Mouse (Mus musculus) ES-CJ7 (cell line): Measurements from ENCODE around the gene Ccr6.
"Not testable (repeated sequence)": the region's sequence is repeated elsewhere in the genome, so short reads cannot be mapped to it uniquely, and the experiment has no call there.

Experiments used
- DNase-seq: peaks from one replicate; pipeline ENCODE4 v3.0.0; 2011; ENCODE audit warnings: low read depth, low spot score

Gene Ccr6

DNA sequence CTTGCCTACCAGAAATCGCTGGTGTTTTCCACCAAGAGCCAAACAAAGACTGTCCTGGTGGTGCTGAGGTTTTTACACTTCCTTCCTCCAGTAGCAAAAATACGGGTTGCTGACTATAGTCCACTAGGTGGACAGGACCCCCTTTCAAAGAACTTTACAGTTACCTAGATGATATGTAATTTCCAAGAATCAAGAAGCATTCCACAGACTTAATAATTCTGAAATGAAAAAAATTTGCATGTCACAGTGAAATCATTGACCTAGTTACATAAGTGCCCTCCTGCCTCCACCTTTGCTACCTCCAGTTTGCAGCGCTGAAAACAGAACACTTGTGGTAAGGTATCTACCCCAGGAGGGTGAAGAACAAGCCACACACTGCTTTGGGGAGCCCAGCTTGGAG is at the start of gene Ccr6:
Gene Ccr6, plus strand, starts transcription at position 301 of the 400 bp plus-strand sequence.
- DNase-seq = no peak

DNA sequence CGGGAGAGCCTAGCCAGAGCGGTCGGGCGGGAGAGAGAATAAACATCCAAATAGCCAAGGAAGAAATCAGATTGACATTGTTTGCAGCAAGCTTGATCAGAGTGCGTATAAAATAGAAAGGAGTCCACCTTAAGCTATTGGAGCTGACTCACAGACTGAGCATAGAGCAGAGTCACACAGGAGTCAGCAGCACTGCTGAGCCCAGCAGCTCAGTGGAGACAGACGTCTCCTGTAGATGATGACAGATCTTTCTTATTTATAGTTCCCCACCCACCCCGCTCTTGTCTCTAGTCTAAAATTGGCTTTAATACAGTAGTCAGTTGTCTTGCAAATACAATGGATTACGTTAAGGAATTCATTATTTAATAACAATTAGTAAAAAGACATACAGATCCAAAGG is 42.2 kb upstream of the Ccr6 start:
- no peak for DNase-seq

DNA sequence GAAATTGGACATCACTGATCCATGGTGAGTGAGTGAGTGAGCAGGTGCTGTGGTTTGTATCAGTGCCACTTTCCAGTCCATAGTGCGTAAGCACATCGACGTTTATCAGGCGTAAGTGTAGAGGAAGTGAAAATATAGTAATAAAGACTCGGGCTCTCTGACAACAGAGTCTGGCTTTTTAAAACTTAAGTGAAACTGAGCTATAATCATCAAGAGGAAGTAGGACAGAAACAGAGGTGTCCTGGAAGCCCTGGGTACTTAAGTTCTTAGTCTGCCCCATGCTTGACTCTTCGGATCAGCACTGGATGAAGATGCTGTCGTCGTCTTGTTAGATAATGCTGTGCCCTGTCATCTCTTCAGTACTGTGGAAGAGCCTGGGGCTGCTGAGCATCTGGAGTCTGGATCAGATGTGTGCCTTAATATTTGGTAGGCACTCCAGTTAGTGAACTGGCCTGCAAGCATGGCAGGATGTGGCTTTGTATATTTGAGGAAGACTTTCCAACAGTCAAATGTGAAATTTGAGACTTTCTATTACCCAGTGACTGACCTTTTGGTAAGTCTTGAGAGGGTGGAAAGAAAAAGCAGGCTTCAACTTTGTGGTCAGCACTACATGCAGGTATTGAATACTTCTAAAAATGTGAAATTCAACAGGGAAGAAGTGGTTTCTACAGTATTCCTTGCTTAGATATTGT is 40.0 kb upstream of the Ccr6 start:
- no peak for DNase-seq

DNA sequence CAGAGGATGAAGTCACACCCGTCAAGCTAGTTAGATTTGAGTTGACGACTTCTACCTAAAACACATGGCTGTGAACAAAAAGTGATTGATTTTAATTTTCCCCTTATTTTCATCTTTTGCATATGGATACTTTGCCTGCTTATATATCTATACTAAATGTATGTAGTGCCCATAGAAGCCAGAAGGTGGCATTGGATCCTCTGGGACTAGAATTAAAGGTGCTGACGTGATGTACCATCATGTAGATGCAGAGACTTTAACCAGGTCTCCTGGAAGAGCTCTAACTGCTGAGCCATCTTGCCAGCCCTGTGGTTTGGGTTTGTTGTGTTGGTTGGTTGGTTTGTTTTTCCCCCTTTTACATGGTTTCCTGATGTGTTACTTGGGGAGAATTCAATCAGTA is 38.2 kb upstream of the Ccr6 start:
- DNase-seq = peak; percentile 38

DNA sequence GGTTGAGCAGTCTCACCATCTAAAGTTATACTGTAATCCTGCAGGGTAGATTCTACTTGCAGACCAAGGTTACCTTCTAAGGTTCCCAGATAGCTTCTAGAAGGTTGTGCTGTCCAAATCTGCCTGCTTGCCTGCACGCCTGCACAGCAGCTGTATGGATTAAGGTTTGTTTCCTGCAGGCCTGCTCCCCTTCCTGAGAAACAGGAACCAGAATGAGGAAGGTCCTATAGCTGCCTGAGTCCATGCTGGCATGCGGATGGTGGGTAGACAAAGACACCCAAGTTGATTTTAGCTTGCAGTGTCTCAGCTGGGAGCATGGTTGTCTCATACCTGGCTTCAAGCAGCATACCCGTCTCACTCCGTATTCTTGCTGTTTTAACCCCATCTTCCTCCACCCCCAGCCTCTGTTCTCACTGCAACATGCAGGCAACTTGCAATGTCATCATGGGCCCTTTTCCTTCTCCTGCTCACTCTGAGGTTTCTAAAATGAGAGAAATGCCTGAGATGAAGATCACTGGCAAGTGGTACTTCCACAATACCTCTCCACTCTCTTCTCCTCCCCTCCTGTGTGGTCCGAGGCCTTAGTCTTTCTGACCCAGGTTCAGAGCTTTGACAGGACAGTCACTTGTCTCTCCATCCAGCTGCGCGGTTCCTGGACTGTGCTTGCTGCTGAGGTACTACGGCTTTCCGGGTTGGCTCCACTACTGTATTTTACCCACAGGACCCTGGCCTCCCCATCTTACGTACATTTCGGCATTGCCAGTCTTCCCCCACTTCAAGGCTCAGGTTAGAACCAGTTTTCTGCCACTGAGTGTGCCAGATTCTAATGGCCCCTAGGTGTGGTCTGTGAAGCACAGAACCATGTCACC is 36.5 kb upstream of the Ccr6 start:
- no peak for DNase-seq

DNA sequence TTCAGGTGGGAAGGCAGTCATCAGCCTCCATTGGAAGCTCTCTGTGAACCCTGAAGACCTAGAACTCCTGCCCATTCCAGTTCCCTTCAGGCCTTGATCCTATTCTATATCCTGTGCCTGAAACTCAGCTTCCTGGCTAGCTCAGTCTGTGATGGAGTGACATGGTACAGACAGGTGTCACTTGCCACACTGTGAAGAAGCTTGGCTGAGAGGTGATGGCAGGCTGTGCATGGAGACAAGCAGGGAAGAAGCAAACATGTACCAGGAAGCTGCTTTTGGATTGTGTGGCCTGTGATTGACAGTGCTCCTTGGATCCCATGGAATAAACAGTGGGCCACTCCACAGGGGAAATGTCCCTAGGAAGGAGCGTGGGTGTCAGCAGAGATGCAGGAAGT is 35.9 kb upstream of the Ccr6 start:
- DNase-seq = no peak

DNA sequence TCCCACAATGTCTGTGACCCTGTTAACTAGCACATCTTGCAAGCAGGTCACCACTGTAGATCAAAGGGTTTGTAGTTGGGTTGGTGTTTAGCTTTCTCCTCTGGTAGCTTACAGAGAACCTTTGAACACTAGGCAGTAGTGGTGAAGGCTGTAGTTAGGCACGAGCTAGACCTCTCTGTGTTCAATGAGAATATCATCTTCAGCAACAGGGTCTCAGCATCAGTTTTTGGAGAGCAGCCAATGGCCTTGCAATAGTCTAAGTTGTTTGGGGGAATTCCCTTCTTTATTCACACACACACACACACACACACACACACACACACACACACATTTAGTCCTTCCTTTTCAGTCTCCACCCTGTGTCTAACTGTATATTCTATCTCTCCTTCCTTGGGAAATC is 32.4 kb upstream of the Ccr6 start:
- DNase-seq = no peak

DNA sequence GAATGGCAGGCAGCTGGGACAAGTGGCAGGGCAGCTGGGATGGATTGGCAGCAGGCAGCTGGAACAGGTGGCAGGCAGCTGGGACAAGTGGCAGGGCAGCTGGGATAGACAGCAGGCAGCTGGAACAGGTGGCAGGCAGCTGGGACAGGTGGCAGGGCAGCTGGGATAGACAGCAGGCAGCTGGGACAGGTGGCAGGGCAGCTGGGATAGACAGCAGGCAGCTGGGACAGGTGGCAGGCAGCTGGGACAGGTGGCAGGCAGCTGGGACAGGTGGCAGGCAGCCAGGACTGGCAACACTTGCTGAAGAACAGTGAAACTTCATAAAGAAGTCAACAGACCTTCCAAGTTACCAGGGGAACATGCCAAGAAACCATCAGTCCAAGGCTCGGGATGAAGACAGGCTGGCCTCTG is 30.6 kb upstream of the Ccr6 start:
- DNase-seq = not testable (repeated sequence)

DNA sequence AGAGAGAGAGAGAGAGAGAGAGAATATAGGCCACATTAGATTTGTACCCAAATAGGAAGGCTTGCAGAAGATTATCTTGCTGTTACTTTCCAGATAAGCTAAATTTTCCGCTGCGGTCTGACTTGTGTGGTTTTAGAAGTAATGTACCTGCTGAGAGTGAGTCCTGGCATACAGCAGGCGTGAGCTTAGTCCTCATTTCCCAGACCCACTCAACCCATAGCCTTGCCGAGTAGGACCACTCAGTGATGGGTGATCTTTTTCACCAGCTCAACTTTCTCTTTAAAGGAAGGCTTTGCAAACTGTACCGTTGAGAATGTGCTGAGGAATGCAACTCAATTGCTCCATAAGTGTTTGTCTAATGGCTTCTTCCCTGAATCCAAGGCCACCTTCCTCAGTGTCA is 29.2 kb upstream of the Ccr6 start:
- no peak for DNase-seq

DNA sequence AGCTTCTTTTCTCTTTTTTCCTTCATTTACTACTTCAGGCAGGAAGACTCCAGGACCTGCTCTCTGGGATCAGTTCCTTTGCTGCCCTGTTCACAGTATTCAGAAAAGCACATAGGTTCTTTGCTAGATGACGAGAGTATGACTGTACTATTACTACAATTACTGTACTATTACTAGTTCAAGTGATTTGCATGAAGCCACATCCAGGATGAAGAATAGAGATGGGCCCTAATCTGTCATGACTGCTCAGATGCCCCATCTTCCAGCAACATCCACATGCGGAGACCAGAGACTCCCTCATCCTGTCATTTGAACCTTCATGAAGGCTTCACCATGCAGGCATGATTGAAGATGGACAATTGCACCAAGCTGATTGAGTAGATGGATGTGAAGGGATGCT is 26.1 kb upstream of the Ccr6 start:
- DNase-seq = no peak

DNA sequence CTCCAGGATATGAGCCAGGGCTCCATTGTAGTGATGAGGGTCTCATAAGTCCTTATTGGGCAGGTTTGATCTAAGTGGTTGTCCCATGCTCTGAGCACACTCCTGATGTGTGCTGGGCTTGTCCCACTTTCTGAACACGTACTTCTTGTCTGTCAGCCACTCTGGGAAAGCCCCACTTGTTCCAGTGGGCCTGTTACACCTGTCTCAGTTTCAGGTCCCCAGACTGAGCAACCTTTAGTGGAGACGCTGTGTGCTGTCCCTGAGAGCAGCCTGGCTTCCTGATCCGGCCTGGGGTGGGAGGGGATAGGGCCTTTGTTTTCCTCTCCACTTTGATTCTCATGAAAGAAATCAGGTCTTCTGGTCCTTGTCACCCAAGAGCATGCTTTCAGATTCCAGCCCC is 25.7 kb upstream of the Ccr6 start:
- DNase-seq = no peak

DNA sequence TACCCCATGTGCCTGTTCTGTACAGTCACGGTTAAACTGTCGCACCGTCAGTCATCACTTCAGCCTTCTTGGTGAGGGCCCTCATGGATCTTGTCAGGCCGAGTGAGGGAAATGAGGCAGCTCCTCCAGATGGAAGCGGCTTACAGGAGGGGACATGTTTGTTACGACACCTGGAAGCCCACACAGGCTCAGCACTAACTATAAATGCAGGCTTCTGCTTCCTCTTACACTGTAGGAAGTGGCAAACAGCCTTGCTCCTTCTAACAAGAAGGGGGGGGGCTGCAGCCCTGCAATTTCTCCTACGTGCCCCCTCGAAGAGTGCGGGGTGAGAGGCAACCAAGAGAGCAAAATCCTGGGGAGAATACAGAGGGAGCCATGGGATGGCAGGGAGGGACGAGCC is 25.2 kb upstream of the Ccr6 start:
- no peak for DNase-seq

DNA sequence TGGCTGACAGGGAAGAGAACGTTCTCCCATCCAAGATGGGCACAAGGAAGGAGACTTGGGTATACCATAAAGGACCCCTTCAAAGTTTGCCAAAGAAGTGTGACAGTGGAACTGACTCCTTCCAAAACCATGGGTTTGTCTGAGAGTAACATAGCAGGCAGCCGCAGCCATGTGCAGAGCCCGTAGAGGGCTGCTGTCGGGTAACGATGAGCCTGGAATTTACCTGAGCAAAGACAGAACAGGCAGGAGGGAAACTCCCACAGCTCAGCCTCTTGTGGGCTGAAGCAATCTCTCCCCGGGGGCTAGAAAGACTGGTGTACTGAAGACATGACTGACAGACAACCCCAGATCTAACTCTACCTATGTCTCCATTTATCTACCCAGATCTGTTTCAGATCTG is 24.4 kb upstream of the Ccr6 start:
- DNase-seq = no peak

DNA sequence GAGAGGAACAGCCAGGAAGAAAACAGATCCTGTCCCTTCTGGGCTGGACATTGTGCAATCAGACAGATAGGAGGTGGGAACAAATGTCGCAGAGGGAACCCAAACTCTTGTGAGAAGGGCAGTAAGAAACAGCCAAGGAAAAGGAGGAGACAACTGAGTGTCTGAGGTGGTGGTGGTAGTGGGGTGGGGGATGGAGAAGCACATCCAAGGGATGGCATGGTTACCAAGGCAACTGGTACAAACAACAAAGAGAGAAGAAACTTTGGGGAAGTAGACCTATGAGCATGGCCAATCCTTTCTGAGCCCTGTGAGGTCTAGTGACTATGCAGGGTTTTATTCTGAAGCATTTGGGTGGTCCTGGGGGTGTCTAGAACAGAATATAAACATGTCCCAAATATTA is 21.5 kb upstream of the Ccr6 start:
- no peak for DNase-seq

DNA sequence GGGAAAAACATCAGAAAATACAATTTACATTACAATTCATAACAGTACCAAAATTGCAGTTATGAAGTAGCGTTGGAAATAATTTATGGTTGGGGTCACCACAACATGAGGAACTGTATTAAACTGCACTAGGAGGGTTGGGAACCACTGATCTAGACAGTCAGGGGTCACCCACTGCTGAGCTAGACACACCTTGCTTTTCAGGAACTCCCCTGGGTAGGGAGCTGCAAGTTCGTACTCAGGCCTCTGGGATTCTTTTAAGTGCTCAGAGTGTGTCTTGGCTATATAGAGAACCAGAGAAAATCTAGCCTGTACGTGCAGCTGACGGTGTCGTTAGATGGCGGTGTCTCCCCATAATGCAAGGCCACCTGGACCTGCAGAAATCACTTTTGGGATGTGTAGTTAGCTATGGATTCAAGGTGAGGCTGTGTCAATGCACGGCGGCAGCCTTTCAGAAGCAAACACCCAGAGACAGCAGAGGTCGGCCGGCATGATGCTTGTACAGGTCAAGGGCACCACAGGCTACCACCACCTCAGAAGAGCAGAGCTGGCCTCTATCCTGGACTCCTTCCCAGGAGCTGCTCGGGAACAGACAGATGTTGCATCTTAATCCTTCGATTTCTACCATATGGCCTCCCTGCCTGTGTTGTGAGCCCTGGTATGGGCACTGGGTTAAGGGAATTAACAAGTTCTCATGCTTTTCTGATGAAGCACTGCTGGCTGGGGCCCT is 20.7 kb upstream of the Ccr6 start:
- DNase-seq = no peak

DNA sequence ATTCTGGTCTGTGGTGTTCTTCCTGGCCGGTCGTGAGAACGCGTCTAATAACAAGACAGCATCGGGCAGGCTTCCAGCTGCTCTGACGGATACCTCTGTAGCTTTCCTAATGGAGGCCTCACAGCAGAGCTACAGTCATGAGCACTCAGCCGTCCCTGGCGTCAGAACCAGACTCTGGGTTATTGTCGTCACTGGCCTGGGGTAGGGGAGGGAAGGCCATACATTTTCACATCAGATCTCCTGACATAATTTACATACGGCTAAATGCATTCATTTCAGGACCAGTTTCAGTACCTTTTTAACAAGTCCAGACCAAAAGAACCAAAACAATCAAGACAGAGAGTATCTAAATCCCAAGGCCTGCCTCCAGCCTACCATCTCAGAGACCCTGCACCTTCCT is 12.6 kb upstream of the Ccr6 start:
- DNase-seq = no peak

DNA sequence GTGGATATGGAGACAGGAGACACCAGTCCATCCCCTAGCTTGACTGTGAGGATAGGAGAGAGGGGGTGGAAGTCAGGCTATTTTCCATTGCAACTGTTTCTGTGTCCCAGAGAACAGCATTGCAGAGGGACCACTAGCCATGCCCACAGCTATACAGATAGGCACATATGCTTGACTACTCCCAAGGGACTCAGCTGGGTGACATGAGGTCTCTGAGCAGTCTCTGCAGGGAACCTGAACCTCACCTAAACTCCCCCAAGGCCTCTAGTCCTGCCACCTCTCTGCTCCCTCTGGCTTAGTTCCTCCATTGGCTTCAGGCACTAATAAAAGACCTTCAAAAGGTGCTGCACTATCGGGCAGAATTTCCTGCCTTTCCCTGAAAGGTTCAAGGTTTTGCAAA is 11.8 kb upstream of the Ccr6 start:
- no peak for DNase-seq

DNA sequence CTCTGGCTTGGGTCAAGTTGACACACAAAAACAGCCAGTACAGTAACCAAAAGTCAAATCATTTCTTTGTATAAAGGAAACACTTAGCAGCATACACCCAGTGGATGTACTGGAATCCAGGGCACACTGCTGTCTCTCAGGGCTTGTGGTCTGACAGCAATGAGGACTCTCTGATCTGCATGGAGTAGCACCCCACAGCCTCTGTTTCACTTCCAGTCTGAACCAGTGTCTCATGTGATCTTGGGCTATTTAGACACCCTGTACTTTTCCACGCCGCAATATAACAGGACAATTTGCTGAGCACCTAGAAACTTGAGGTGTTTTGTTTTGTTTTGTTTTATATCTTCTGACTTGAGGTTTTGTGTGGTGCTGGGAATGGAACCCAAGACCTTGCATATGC is 10.7 kb upstream of the Ccr6 start:
- DNase-seq = no peak

DNA sequence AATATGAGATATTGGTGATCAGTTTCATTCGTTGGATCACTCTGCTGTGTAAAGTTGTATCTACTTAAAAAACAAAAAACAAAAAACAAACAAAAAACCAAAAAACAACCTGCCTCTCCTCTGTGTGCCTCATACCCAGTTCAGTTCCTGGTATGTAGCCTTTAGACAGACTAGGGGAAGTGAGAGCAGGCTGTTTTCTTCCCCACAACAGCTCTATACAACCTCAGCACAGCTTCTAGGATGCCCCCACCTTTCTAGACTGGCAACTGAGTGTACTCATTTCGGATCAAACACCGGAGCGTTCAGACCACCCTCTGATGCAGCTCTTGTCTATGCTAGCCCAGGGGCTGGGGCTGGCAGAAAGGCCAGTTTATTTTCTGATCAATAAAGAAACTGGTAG is 10.1 kb upstream of the Ccr6 start:
- no peak for DNase-seq

DNA sequence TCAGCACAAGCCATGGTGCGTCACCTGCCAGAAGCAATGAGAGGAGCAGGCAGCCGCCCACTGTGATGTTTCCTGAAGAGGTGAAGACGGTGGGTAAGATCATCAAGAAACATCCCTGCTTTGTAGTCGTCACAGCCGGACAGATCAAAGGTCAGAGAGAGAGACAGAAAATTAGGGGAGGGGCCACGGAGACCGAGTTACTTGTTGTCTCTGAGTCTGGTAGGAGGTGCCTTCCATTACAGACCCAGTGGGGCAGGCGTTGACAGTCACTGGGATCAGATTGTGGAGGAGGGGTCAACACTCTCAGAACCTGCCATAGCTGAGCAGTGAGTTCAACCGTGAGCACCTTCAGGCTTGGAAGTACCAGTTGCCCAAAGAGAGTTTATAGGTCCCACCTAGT is 7.2 kb upstream of the Ccr6 start:
- no peak for DNase-seq

DNA sequence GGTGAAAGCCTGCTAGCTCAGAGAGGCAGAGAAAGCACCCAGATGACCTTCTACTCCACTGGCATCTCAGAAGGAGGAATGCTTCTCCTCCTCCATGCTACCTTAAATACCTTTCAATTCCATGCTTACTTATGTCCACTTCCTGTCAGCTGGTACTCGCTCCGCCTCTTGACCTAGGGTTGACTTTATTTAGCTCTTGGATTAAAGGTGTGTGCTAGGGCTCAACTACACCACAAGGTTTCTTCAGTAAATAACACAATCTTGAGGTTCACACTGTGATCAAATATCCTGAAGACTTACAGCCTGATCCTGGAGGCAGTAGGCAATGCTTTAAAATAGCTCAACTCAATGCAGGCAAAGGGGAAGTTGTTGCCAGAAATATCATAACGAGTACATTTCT is 6.2 kb upstream of the Ccr6 start:
- no peak for DNase-seq

DNA sequence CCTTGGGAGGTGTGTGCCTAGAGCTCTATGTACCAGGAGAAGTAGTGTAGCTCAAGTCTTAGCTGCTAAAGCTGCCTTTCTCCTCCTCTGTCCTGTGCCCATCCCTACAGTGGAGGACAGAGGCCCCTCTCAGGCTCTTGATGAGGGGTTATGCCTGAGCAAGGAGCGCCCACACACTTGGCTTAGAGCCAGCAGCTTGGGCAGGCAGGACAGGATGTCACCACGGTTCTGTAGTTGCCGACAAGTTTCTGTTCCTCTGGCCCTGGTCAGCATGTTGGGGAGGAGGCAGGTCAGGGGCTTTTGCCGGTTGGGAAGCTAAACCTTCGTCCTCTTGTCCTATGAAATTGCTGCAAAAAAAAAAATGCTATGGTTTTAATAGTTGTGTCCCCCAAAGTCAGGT is 3.8 kb upstream of the Ccr6 start:
- DNase-seq = no peak
